Mouse (Mus musculus) granulocyte monocyte progenitor cell, adult 5-6 weeks (primary cell): ENCODE results near the gene Grin3b. TPM values are rescaled to one million over a fixed set of nuclear protein-coding genes. Genes with fewer than 3 reads are reported as not detected.

Experiments used
- ATAC-seq: replicated peaks from 2 replicates; pipeline ENCODE4 v1.8.0; 2016; ENCODE audit warnings: mild to moderate bottlenecking, moderate TSS enrichment, inconsistent platforms; ENCODE audit not compliant: poor library complexity, severe bottlenecking
- total RNA-seq, 2 experiments: library from RNA; stranded (forward) in 1 of 2; stranded (reverse) in 1 of 2; fragments of 200-712, 200-1000 nt in 1 of 2; fragments of >200 nt in 1 of 2; fragmentation: Nextera tagmentation in 1 of 2; gene quantifications; 2 replicates each; pipeline ENCODE4 v1.2.3; 2014 to 2017

The Grin3b gene
- total RNA-seq, 2 experiments from 2014 or later: not detected

DNA sequence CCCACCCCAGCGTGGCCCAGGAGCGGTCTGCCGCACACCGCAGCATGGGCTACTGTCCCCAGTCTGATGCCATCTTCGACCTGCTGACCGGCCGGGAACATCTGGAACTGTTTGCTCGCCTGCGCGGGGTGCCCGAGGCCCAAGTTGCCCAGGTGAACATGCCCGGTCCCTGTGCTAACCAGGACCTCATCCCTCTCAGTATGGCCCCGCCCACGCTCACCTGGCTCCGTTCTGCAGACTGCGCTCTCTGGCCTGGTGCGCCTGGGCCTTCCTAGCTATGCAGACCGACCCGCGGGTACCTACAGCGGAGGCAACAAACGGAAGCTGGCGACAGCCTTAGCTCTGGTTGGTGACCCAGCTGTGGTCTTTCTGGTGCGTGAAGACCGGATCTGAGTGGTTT, 43.1 kb downstream of the Grin3b start:
- ATAC-seq: no peak

DNA sequence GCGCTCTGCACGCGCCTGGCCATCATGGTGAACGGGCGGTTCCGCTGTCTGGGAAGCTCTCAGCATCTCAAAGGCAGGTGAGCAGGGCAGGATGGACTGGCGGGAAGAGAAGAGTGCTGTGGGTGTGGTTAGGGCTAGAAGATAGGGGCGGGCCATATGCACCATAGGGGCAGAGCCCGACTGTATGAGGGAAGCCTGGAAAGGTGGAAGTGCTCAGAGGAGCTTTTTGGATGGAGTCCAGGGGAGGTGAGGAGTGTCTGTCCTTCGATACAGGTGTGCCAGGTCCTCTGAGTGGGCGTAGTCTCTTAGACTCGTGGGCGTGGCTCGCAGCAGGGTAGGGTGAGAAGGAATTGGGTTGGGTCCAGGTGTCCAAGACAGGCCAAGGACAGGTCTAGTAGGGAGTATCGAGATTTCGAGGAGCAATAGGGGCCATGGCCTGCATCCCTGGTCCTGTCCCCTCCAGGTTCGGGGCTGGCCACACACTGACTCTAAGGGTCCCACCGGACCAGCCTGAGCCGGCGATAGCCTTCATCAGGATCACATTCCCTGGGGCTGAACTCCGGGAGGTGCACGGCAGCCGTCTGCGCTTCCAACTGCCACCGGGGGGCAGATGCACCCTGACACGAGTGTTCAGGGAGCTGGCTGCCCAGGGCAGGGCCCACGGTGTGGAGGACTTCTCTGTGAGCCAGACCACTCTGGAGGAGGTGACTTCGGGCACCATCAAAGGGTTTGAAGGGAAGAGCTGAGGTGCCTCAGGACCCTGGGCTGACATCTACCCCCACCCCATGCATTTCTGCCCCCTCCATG, 44.2 kb downstream of the Grin3b start:
- ATAC-seq: no peak

DNA sequence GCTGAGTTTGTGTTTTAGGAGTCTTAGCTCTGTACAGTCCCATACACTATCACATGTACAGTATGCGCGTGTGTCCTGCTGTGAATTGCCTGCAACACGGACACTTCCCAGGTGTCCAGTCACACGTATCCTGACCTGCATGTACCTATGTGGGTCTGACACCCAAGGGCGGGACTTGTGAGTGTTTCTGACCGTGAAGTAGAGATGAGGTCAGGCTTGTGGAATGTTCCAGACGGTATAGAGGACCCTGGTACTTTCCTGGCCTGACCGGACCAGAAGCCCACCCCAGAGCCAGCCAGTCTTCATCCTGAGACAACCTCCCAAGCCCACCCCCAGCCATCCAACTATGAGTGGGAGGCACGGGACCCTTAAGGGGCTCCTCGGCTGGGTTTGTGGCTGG, 45.1 kb downstream of the Grin3b start:
- no peak for ATAC-seq

DNA sequence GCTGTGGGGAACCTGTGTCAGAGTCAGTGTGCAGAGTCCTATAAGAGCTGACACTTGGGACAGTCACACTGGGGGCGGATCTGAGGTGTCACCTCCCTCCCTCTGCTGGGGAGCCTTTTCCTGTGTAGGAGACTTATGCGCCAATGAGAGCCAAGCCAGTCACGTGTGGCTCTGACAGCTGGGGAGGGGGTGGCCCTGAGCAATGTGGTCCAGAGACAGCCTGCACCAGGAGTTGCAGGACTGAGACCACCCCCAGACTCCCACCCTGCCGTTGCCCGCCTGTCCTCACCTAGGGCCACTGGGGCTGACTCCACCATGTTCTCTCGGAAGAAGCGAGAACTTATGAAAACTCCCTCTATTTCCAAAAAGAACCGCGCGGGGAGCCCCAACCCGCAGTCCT, 46.0 kb downstream of the Grin3b start, which contains the start of gene Arhgap45:
TSS of gene Arhgap45 (plus strand) at position 143 of the 400 bp plus-strand sequence.
- peak; percentile 83 for ATAC-seq

DNA sequence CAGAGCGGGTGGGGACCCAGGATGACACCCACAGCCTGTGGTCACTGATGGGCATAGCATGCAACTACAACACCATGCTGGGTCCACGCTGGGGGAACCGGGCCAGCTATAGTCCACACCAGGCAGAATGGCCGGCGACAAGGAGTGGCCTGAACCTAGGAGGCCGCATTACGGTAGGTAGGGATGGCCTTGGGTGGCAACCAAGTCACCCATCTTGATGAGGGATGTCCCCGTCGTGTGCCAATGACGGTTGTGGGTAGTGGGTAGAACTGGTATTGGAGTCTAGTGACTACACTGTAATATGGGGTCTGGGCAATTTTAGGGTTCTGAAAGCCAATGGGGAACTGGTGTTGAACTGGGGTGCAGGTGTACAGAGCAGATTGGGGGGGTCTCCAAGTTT, 46.4 kb downstream of the Grin3b start:
- peak; percentile 33 for ATAC-seq

DNA sequence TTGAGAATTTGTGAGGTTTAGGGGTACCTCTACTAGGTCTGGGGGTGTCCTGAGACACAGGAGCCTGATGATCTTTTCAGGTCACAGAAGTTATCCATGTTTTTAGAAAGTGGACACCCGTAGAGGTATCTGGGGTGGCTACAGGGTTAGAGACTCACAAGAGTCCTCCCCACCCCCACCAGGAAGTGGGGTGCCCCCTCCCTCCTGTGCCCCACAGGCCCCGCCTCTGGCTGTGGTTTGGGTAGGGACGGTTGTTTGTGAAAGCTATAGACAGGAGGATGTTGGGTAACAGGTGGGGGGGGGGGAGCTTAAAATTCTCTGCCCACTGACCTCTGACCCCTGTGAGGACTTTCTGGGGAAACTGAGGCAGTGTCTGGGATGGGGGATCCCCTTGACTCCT, 46.8 kb downstream of the Grin3b start:
- peak; percentile 57 for ATAC-seq

- ATAC-seq: no peak
These were observed 47.3 kb downstream of the Grin3b start for GRCm38 (mm10) chr10:80017771-80018170.

DNA sequence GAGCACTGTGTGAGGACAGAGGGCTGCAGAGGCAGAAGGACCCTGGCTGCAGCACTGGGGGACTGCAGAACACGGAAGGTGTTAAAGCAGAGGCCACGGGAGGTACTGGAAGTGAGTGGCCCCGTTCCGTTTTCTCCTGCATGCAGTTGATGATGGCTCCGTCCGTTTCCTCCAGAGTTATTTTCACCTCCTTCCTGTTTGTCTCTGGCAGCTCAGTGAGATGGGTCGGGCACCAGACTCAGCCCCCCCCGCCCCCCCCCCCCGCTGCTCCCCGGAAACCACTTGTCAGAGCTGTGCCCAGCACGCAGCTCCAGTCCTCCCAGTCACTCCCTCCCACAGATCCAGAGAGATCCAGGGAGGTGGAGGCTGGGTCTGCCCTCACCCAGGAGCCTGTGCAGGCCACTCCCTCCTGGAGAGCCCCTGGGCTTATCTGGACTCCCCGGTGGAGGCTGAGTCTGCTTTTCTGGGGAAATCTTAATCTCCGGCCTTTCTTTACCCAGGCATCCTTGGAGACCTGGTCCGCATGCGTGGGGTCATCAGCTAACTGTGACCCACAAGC, 48.3 kb downstream of the Grin3b start:
- peak; percentile 10 for ATAC-seq

DNA sequence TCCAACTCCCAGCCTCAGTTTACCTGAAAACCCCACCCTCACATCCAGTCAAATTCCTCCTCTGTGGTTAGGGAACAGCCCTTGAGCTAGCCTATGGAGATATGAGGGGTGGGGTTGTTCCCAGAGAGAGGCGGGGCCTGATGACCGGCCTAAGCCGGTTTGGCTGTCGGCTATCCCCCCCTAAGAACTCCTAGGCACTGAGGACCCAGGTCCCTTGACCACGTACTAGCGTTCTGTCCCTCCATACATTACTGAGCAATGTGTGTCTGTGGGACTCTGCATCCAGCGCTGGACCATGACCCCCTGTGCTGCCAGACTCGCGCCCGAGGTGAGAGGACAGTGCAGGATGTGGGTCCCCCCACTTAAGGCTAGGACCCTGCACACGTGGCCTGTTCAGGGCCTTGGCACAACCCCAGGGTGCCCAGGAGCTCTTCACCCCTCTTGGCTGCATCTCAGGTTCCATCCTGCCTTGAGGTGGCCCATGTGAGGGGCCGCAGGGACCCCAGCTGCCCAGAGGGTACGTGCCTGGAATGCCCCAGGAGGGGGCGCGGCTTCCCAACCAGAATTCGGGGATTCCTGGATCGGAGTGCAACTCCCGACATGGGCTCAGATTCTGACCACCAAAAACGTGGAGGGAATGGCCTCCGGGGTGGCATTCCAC, 49.1 kb downstream of the Grin3b start:
- ATAC-seq: no peak

- ATAC-seq: no peak
These were observed 49.7 kb downstream of the Grin3b start for GRCm38 (mm10) chr10:80020191-80020590.

DNA sequence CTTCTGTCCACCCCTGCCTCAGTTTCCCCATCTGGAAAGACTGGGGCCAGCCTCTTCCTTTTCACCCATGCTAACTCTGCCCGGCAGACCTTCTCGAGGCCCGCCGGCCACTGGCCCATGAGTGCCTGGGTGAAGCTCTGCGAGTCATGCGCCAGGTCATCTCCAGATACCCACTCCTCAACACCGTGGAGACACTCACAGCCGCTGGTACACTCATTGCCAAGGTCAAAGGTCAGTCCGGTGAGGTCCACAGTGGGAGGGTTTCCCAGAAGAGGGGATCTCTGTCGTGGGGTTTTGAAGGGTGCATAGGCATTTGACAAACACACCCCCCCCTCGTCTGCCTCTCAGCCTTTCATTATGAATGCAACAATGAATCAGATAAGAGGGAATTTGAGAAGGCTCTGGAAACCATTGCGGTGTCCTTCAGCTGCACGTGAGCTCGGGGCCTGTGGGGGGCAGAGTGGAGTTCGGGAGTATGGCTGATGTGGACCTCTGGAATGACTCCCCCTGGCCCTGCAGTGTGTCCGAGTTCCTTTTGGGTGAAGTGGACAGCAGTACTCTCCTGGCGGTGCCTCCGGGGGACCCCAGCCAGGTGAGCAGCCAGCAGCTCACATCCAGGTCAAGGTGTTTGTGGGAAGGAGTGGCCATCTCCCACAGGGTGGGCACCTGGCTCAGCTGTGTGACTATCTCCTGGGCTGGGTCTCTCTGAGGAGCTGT, 50.2 kb downstream of the Grin3b start:
- ATAC-seq: no peak

GRCm38 (mm10) chr10:80021320-80021641, 50.8 kb downstream of the Grin3b start:
- ATAC-seq: no peak

- no peak for ATAC-seq
These were observed 51.6 kb downstream of the Grin3b start for GRCm38 (mm10) chr10:80022164-80022563.

GRCm38 (mm10) chr10:80022806-80023205, 52.3 kb downstream of the Grin3b start:
- no peak for ATAC-seq

DNA sequence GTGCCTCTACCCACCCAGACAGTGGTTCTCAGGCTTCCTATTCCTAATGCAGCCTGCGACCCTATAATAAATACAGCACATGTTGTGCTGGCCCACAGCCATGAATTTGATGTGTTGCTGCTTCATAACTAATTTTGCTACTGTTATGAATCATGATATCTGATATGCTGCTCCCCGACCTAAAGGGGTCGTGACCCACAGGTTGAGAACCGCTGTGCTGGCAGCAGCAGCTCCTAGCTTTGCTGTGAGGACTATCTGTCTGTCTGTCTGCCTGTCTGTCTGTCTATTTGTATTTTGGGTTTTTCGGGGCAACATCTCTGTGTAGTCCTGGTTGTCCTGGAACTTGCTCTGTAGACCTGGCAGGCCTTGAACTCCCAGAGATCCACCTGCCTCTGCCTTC, 53.2 kb downstream of the Grin3b start:
- ATAC-seq: no peak

DNA sequence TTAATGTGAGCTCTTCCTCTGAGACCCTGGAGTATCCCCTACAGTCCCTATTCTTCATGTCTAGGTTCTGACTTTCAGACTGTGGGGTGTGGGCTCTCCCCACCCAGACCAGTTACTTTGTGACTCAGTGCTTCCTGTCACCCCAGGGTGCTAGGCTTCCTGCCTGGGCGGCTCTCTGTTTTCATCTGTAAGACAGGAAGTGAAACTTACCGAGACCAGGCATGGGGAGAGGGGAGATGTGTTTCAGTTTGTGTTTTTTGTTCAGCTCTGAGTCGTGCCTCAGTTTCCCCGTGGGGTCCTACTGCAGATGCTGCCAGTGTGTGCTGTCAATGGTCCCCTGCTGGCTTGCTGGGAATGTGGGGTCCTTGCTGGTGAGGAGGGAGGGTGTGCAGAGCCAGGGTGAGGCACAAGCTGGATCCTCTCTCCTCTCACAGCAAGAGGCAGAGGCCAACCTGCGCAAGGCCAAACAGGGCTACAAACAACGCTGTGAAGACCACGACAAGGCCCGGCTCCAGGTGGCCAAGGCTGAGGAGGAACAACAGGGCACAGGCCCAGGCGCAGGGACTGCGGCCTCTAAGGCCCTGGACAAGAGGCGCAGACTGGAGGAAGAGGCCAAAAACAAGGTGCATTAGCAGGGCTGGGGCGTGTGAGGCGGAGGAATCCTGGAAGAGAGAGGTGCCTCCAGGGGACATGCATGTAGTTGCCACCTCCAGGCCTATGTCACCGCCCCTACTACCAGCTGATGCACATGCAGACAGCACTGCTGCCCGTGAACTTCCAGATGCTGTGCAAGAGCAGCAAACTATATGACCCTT, 53.9 kb downstream of the Grin3b start:
- peak; percentile 71 for ATAC-seq

- ATAC-seq: no peak
These were observed 54.5 kb downstream of the Grin3b start for GRCm38 (mm10) chr10:80025044-80025347.

GRCm38 (mm10) chr10:80025463-80025862, 54.9 kb downstream of the Grin3b start:
- ATAC-seq: no peak

DNA sequence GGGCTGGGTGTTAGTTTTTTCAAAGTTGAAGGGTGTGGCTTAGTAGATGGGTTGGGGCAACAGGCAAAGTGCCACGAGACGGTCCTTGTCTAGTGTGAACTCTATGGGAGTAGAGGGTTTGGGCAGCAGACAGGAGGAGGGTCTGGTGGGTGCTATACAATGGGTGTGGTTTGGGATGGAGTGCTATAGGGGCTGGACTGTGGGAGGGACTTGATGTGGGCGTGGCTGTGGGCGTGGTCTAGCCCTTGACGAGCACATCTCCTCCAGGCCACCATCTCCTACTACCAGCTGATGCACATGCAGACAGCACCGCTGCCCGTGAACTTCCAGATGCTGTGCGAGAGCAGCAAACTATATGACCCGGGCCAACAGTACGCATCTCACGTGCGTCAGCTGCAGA, 55.4 kb downstream of the Grin3b start:
- ATAC-seq: peak; percentile 43
